Mouse (Mus musculus) embryo, embryonic 10 days (tissue): ENCODE data around the gene Bpifc.
A peak's percentile ranks its signal among the peaks of the same experiment; 100 is the strongest.

Experiments
- DNase-seq: peaks from one replicate; pipeline ENCODE4 v3.0.0-alpha.2; 2015; ENCODE audit warnings: low spot score

Gene Bpifc

GRCm38 (mm10) chr10:86011172-86011571 is 523 bp downstream of the Bpifc start:
- no peak for DNase-seq

GRCm38 (mm10) chr10:86010636-86011035 is 1.1 kb downstream of the Bpifc start:
- DNase-seq: peak; percentile 10

DNA sequence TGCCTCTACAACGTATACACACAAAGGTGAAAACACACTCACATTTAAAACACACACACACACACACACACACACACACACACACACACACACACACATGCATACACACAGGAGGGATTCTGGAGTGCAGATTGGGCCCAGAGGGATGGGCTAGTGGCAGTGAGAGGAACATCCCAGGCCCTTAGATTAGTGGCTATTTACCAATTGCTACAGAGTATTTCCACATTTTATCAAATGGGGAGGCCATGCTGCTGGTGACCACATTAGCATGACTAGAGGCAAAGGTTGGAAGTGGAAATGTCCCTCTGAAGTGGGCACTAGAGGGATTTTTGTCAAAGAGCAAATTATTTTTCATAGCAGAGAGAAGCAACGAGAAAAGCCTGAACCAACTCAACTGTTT is 2.0 kb downstream of the Bpifc start:
- DNase-seq: no peak

- no peak for DNase-seq
Observed at GRCm38 (mm10) chr10:86006455-86006854, 5.2 kb downstream of the Bpifc start.

GRCm38 (mm10) chr10:86000447-86000846 is 11.2 kb downstream of the Bpifc start:
- no peak for DNase-seq

DNA sequence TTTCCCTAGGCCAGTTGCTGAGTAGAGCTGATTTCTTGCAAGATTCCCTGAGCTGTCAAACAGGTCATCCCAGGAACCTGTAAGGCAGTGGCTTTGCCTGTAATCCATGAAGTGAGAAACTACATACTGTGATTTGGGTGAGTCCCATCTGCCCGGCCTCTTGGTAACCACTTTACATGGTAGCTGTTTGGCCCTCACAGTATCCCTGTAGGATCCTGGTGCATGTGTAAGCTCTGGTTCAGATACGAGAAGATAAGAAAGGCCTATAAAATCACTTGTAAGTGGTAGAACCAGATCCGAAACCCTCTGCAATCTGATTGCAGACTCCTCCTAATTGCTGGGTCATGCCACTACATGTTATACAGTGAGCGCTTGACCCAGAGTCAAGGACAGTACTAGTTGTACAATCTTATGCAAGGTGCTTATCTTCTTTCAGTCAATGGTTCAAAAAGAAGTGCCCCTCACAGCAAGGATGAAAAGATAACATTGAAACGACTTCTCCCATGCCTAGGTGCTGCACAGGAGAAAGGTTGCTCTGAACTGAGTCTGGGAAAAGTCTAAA is 17.1 kb downstream of the Bpifc start:
- DNase-seq: no peak

DNA sequence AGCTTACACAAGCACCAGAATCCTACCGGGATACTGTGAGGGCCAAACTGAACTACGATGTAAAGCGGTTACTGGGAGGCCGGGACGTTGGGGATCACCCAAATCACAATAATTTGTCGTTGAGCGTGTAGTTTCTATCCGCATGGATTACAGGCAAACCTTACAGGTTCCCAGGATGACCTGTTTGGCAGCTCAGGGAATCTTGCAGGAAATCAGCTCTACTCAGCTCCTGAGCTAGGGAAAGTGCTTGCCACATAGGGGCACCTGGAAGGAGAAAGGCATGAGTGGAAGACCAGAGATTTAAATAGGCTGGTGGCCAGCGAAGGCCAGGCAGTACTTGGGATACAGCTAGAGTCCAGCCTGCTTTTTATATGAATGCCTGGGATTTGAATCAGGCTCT is 17.9 kb downstream of the Bpifc start:
- no peak for DNase-seq

- no peak for DNase-seq
Observed at GRCm38 (mm10) chr10:85992412-85992811, 19.3 kb downstream of the Bpifc start.

GRCm38 (mm10) chr10:85989412-85990115 is 22.1 kb downstream of the Bpifc start:
- DNase-seq: no peak

GRCm38 (mm10) chr10:85972915-85973314 is 38.8 kb downstream of the Bpifc start:
- DNase-seq: no peak

DNA sequence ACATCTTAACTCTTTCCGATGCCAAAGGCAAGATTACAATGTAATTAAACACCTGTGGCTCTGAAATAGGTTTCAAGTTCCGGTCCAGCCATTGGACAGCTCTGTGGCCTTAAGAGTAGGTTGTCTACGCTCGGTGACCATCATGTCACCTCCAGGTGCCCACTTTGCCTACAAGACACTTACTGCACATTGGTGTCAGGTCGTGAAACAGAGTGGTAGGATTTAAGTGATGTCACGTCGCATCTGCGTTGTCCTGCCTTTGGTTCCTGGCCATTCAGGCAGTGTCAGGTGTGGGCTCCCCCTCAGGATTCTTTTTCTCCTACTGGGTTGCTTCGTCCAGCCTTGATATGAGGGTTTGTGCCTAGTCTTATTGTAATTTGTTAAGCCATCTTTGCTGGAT is 39.9 kb downstream of the Bpifc start:
- no peak for DNase-seq

DNA sequence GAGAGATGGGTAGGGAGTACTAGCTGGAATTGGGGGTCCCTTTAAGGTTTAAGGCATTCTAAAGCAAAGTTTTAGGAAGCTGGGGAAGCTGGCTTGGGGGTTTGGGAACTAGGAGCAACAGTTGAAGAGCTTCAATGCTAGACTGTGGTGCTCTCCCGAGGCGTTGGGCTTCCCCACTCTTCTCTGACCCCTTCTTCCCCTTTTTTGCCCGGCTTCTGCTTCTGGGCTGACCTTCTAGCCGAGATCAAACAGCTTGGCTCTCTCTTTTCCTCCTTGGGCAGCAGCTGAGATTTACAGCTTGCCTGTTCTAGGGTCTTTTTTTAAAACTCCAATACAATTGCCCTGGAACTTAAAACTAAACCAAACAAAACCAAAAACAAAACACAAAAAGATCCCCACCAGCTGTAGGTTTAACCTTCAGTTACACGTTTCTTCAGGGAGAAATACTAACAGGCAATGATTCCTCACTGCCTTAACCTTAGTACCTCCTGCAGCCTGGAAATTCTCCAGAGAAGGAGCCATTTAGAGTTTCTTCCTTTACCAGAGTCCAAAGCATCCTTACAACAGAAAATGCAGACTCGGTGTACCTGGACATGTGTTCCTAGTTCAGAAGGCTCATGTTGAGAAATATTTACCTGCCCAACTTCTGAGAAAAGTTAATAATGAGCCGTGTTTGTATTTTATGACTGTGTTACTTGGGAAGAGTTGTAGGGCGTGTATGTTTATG is 41.6 kb downstream of the Bpifc start:
- no peak for DNase-seq

DNA sequence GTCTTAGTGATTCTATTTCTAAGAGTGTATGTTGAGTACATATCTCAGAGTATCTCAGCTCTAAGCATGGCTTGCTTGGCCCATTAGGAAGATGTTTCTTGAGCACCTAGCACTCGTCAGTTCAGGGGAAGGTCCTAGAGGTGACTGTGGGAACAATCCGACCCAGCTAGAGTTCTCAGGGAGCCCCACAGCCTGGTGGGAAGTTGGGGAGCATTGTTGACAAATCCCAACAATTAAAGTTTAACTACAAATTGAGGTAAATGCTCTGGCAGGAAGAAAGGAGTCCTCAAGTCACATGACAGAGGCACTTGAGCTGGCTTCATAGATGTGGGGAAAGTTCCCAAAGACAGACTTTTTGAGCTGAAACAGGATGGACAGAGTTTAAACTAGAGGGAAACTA is 43.0 kb downstream of the Bpifc start:
- DNase-seq: no peak

GRCm38 (mm10) chr10:85968157-85968634 is 43.5 kb downstream of the Bpifc start:
- DNase-seq: peak; percentile 77

DNA sequence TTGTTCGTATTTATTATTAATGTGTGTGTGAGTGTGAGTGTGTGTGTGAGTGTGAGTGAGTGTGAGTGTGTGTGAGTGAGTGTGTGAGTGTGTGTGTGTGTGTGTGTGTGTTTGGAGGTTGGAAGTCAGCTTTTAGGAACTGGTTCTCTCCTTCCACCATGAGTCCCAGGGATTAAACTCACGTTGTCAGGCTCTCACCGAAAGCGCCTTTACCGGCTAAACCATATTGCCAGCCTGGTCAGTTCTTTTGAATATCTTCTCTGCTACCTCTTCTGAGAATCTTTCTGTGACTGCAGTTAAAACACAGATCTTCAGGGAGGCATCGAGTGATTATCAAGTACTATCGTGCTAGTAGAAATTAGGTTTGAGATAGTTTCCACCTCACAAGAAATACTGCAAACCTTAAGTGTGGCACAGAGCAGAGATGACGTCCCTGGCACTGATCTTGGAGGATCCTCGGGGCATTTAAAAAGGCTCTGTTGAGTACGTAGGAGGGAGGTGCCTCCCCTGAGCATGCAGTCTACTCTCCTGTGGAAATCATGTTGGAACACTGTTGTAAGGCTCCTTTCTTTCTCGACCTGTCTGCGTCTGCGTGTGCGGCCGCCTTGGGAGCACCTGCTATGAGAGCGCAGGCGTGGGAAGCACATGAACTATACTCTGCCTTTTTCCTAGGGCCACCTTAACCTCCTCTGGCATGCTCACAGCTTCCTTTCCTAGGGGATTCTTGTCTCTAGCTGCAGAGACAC is 44.1 kb downstream of the Bpifc start:
- no peak for DNase-seq

- no peak for DNase-seq
Observed at GRCm38 (mm10) chr10:85966476-85966875, 45.2 kb downstream of the Bpifc start.

DNA sequence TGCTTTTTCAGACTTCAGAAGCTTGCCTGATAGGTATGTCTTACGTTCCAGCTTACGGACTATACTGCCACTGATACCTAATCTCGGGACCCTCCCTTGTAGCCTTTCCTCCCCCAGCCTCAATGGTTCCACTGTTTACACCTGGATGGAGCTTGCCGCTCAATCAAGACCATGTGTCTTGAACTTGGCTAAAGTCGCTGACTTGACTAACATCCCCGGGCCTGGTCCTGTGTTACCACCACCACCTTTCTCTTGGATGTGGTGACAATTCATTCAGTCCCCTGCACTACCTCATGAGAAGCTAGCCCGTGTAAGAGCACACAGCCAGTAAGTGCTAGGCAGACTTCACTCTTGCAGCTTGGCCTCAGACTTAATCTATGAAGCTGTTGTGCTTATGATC is 47.4 kb downstream of the Bpifc start:
- DNase-seq: no peak

DNA sequence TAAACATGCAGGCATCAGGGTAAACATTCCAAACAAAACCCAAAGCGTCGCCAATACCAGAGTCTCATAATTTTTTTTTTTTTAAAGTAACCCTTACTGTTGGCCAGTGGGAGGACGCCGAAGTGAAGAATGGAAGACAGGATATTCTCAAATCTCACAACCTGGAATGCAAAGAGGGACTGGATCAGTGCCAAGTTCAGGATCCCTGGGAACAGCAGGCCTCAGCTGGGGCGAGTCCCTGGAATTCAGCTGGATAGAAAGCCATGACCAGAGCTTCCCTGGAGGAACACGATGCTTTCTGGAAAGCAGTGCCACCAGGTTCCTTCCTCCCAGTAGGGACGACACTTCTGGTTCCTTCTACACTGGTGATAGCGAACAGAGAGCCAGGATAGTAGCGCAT is 48.8 kb downstream of the Bpifc start:
- DNase-seq: no peak

GRCm38 (mm10) chr10:85957464-85957950 is 54.2 kb downstream of the Bpifc start, which contains the start of gene Rtcb:
Gene Rtcb, minus strand, starts transcription at chr10:85957823.
- peak; percentile 93 for DNase-seq

DNA sequence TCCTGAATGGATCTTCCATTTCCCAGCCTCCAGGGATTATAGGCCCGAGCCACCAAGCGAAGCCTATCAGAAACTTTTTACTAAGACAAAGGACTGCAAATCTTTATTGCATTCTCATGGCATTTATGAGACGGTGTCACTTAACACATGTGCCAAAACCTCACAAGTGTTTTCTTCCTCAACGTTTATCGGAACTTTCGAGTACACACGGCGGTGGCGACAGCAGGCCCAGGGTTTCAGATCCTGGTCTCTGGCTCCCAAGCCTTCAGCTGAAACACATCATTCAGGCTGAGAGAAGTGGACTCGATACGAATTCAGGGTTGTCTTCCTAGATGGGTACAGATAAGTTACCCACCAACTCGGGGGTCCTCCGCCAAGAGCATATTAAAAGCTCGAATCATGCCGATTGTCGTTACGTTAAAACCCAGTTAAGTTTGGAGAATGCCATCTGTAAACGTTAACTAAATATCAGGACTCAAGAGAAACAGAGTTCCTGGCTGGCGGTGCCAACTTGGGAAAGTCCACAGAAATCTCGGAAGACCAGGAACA is 54.8 kb downstream of the Bpifc start:
- DNase-seq: peak; percentile 9

- no peak for DNase-seq
Observed at GRCm38 (mm10) chr10:85954429-85954828, 57.3 kb downstream of the Bpifc start.

GRCm38 (mm10) chr10:85953401-85953800 is 58.3 kb downstream of the Bpifc start:
- no peak for DNase-seq
